Mouse (Mus musculus) testis, adult 2 months (tissue): ENCODE results near the gene Jund.

Experiments used
- CTCF ChIP-seq: fragments of 200-500 bp; IDR thresholded peaks from 2 replicates; pipeline ENCODE4 v1.5.1; 2012; ENCODE audit warnings: low read depth, mild to moderate bottlenecking, inconsistent platforms, low read length, moderate library complexity; ENCODE audit not compliant: control insufficient read depth, insufficient read depth, insufficient replicate concordance
- POLR2A ChIP-seq: fragments of 200-500 bp; IDR thresholded peaks from 2 replicates; pipeline ENCODE4 v1.6.1; 2012; ENCODE audit warnings: low read depth, mild to moderate bottlenecking, inconsistent platforms, low read length, moderate library complexity; ENCODE audit not compliant: control insufficient read depth

- TF ChIP-seq POLR2A (no peak), CTCF (no peak)
These were observed 39.5 kb downstream of the Jund start for GRCm38 (mm10) chr8:70738211-70738610.
